Mouse (Mus musculus): ENCODE results near the gene Lcmt1. TPM values are rescaled to one million over a fixed set of nuclear protein-coding genes. Genes with fewer than 3 reads are reported as not detected.

Gene Lcmt1
- polyA plus RNA-seq, 1 experiment from 2014 or later: 70.5 TPM

GRCm38 (mm10) chr7:123462070-123462501 lies 92.5 kb downstream of the Lcmt1 start, which contains the start of gene Aqp8:
Gene Aqp8, plus strand, starts transcription at chr7:123462291.
- 88% methylated on average over 9 of the region's 9 CpGs for WGBS
- Histone ChIP-seq H3K9ac (ENCODE audit: low read depth, low read length) (no peak within 1 kb of the TSS), H3K4me1 (replicated peaks; ENCODE audit: control insufficient read depth, insufficient read depth, low read length) (no peaks in the 10 kb centered on the region), H3K36me3 (ENCODE audit: control insufficient read depth, insufficient read depth, low read length) (no peaks in the 10 kb centered on the region), H3K9me3 (ENCODE audit: control insufficient read depth, low read length) (no peaks in the 10 kb centered on the region), H3K4me3 (ENCODE audit: low read depth, low read length) (no peak within 1 kb of the TSS), H3K27ac (ENCODE audit: low read depth, low read length) (no peak within 1 kb of the TSS), H3K4me2 (replicated peaks; ENCODE audit: low read depth, low read length) (no peak within 1 kb of the TSS), H3K27me3 (ENCODE audit: control insufficient read depth, insufficient read depth, low read length) (no peaks in the 10 kb centered on the region)
- DNase-seq (ENCODE audit: low spot score) (no peak), ATAC-seq (ENCODE audit: low FRiP score) (no peak)

- Histone ChIP-seq H3K9me3 (ENCODE audit: control insufficient read depth, low read length) (no peaks in the 10 kb centered on the region), H3K4me1 (replicated peaks; ENCODE audit: control insufficient read depth, insufficient read depth, low read length) (no peaks in the 10 kb centered on the region), H3K9ac (ENCODE audit: low read depth, low read length) (no peak overlapping the region), H3K36me3 (ENCODE audit: control insufficient read depth, insufficient read depth, low read length) (no peaks in the 10 kb centered on the region), H3K27ac (ENCODE audit: low read depth, low read length) (no peak overlapping the region), H3K4me2 (replicated peaks; ENCODE audit: low read depth, low read length) (no peak overlapping the region), H3K27me3 (ENCODE audit: control insufficient read depth, insufficient read depth, low read length) (no peaks in the 10 kb centered on the region), H3K4me3 (ENCODE audit: low read depth, low read length) (no peak overlapping the region)
- ATAC-seq (ENCODE audit: low FRiP score) (no peak), DNase-seq (ENCODE audit: low spot score) (no peak)
- WGBS: 81% methylated on average over 4 of the region's 4 CpGs
Observed at GRCm38 (mm10) chr7:123463569-123463968, 94.0 kb downstream of the Lcmt1 start.

- peak; percentile 85 for DNase-seq (ENCODE audit: low spot score)
Observed at GRCm38 (mm10) chr7:123465692-123466387, 96.3 kb downstream of the Lcmt1 start.

GRCm38 (mm10) chr7:123467961-123468360 lies 98.4 kb downstream of the Lcmt1 start:
- H3K4me2 ChIP-seq (replicated peaks; ENCODE audit: low read depth, low read length): no peak overlapping the region
- no peak overlapping the region for H3K4me3 ChIP-seq (ENCODE audit: low read depth, low read length)
- no peaks in the 10 kb centered on the region for H3K9me3 ChIP-seq (ENCODE audit: control insufficient read depth, low read length)
- 91% methylated on average over 1 of the region's 1 CpGs for WGBS
- ATAC-seq (ENCODE audit: low FRiP score) (no peak), DNase-seq (ENCODE audit: low spot score) (no peak)
- no peaks in the 10 kb centered on the region for H3K27me3 ChIP-seq (ENCODE audit: control insufficient read depth, insufficient read depth, low read length)
- no peak overlapping the region for H3K9ac ChIP-seq (ENCODE audit: low read depth, low read length)
- H3K36me3 ChIP-seq (ENCODE audit: control insufficient read depth, insufficient read depth, low read length): no peaks in the 10 kb centered on the region
- no peak overlapping the region for H3K27ac ChIP-seq (ENCODE audit: low read depth, low read length)
- H3K4me1 ChIP-seq (replicated peaks; ENCODE audit: control insufficient read depth, insufficient read depth, low read length): no peaks in the 10 kb centered on the region

More at GRCm38 (mm10) chr7:123465692-123466387, 96.3 kb downstream of the Lcmt1 start:
- Histone ChIP-seq H3K9ac (ENCODE audit: low read depth, low read length) (no peak overlapping the region), H3K4me2 (replicated peaks; ENCODE audit: low read depth, low read length) (no peak overlapping the region), H3K9me3 (ENCODE audit: control insufficient read depth, low read length) (no peaks in the 10 kb centered on the region), H3K27ac (ENCODE audit: low read depth, low read length) (no peak overlapping the region), H3K4me1 (replicated peaks; ENCODE audit: control insufficient read depth, insufficient read depth, low read length) (no peaks in the 10 kb centered on the region), H3K27me3 (ENCODE audit: control insufficient read depth, insufficient read depth, low read length) (no peaks in the 10 kb centered on the region), H3K36me3 (ENCODE audit: control insufficient read depth, insufficient read depth, low read length) (no peaks in the 10 kb centered on the region), H3K4me3 (ENCODE audit: low read depth, low read length) (no peak overlapping the region)
- 35% methylated on average over 6 of the region's 6 CpGs for WGBS
- ATAC-seq (ENCODE audit: low FRiP score): peak; percentile 64

Other genes with a start within 250 kb of the Lcmt1 start
- gene Tnrc6a, start 245.9 kb upstream of the Lcmt1 start, polyA plus RNA-seq (2014; fragmentation: Nextera tagmentation; extraction: Ambion mirVana): 44.0 and 61.3 TPM in 2 replicates
- gene Slc5a11, start 155.0 kb upstream of the Lcmt1 start, polyA plus RNA-seq (2014; fragmentation: Nextera tagmentation; extraction: Ambion mirVana): 0.43 TPM in 1 of 2 replicates, not detected in the other
- gene Arhgap17, start 131 bp downstream of the Lcmt1 start, polyA plus RNA-seq (2014; fragmentation: Nextera tagmentation; extraction: Ambion mirVana): 23.6 and 25.8 TPM in 2 replicates
- 0.98 and 1.4 TPM in 2 replicates for gene Aqp8, start 92.5 kb downstream of the Lcmt1 start, polyA plus RNA-seq (2014; fragmentation: Nextera tagmentation; extraction: Ambion mirVana)
- 6.5 and 9.0 TPM in 2 replicates for gene Zkscan2, start 130.7 kb downstream of the Lcmt1 start, polyA plus RNA-seq (2014; fragmentation: Nextera tagmentation; extraction: Ambion mirVana)

Data from hindbrain, embryonic 11.5 days (tissue).